Mouse (Mus musculus) stomach, adult 2 months (tissue): ENCODE measurements around the gene 1700010I14Rik. TPM values are rescaled to one million over a fixed set of nuclear protein-coding genes. Genes with fewer than 3 reads are reported as not detected.

Source experiments
- polyA plus RNA-seq: library from polyadenylated mRNA; depleted of rRNA; stranded (reverse); fragments of >200 nt; gene quantifications from 2 replicates; pipeline ENCODE4 v1.2.3, GENCODE M21; 2012; rRNA removed

Gene 1700010I14Rik
- 0.06 TPM in 1 of 2 replicates, not detected in the other for polyA plus RNA-seq

DNA sequence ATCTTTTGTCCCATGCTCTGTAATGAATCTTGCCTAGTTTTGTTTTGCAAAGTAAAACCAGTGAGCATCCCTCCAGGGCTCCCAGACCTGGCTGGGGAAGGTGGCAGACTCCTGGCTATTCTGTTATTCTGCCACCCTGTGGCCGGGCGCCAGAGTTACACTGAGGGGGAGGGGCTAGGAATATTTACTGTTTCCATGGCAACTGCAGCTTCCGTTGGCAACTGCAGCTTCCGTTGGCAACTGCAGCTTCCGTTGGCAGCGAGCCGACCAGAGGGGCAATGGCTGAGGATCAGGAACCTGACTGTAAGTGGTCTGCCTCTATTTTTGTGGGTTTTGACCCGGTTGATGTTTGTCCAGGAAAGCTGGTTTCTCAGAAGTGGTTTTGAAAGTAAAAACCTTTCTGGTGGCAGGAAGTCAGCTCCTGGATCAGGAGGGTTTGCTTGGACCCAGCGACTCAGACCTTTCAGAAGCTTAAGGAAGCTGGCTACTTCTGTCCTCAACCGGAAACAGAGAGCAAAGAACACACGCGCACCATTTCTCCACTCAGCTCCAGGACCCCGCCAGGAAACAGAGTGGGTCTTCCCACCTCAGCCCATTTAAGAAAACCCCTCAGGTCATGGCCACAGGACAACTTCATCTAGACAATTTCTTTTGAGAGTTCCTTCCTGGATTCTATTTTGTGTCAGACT, at the start of gene 1700010I14Rik:
1700010I14Rik (plus strand) TSS at position 215 of the 689 bp plus-strand sequence.

